Mouse (Mus musculus): ENCODE results near the gene Echdc3.

GRCm38 (mm10) chr2:6252491-6252890 lies 39.7 kb upstream of the Echdc3 start:
- no peak for TF ChIP-seq CTCF (IDR thresholded peaks at IDR 0.05; ENCODE audit: extremely low read depth, insufficient read length, insufficient replicate concordance, low read depth, low read length)
- no peak for TF ChIP-seq POLR2A (IDR thresholded peaks at IDR 0.05; ENCODE audit: low read depth, low read length)

All from small intestine, adult 2 months (tissue).